Mouse (Mus musculus) embryo, embryonic 10 days (tissue): ENCODE data around the gene Haus3.

Experiments used
- DNase-seq: peaks from one replicate; pipeline ENCODE4 v3.0.0-alpha.2; 2015; ENCODE audit warnings: low spot score

Gene Haus3

DNA sequence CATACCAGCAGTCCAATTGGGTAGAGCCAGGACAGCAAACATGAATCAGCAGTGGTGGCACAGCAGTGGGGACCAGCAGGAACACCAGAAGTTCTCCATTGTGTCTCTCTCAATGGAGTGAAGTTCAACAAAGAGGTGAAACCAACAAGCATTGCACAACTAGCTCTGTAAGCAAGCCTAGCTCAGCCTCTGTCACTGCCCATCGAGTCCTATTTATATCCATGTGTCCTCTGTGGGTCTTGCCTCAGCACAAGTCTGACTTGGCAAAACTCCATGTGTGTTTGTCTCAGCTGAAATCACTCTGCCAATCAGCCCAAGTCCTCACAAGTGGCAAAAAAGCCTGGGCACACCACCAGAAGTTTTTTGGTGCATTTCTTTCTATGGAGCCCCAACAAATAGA, 63.6 kb downstream of the Haus3 start:
- no peak for DNase-seq
